Mouse (Mus musculus) adrenal gland, adult 18-20 months (tissue): ENCODE measurements around the gene Fam118b. TPM values are rescaled to one million over a fixed set of nuclear protein-coding genes. Genes with fewer than 3 reads are reported as not detected.
A peak's percentile ranks its signal among the peaks of the same experiment; 100 is the strongest.

Source experiments
- DNase-seq, 2 experiments: peaks; one replicate each; pipeline ENCODE4 v3.0.0; 2021 to 2022; ENCODE audit warnings: low spot score in 2 of 2
- total RNA-seq, 2 experiments: library from RNA; stranded (reverse); gene quantifications; 1 replicate in 1 of 2; 2 replicates in 1 of 2; pipeline ENCODE4 v1.2.3; 2021

Fam118b gene
- total RNA-seq, 2 experiments from 2014 or later: 10.5 to 11.3 TPM

- no peak for DNase-seq
These were observed 541 bp upstream of the Fam118b start for GRCm38 (mm10) chr9:35267976-35268715.

- no peak for DNase-seq
These were observed 3.1 kb downstream of the Fam118b start for GRCm38 (mm10) chr9:35264509-35264908.

- no peak for DNase-seq
These were observed 4.2 kb downstream of the Fam118b start for GRCm38 (mm10) chr9:35263431-35263830.

- DNase-seq: no peak
These were observed 5.2 kb downstream of the Fam118b start for GRCm38 (mm10) chr9:35262418-35262817.

GRCm38 (mm10) chr9:35257365-35257764, 10.2 kb downstream of the Fam118b start:
- no peak for DNase-seq

GRCm38 (mm10) chr9:35249476-35249875, 18.1 kb downstream of the Fam118b start:
- DNase-seq: no peak

- DNase-seq: no peak
These were observed 20.2 kb downstream of the Fam118b start for GRCm38 (mm10) chr9:35247405-35247804.

GRCm38 (mm10) chr9:35239734-35240133, 27.9 kb downstream of the Fam118b start:
- DNase-seq: no peak

- DNase-seq: no peak
These were observed 28.6 kb downstream of the Fam118b start for GRCm38 (mm10) chr9:35238915-35239571.

GRCm38 (mm10) chr9:35238371-35238770, 29.2 kb downstream of the Fam118b start:
- no peak for DNase-seq

- DNase-seq: no peak
These were observed 31.6 kb downstream of the Fam118b start for GRCm38 (mm10) chr9:35235996-35236395.

GRCm38 (mm10) chr9:35228671-35229070, 38.9 kb downstream of the Fam118b start:
- DNase-seq: no peak

GRCm38 (mm10) chr9:35223466-35223865, 44.1 kb downstream of the Fam118b start:
- no peak for DNase-seq

GRCm38 (mm10) chr9:35217963-35218362, 49.6 kb downstream of the Fam118b start:
- no peak for DNase-seq

- no peak for DNase-seq
These were observed 55.8 kb downstream of the Fam118b start for GRCm38 (mm10) chr9:35211573-35212511.

- peak; percentile 96 to 98 for DNase-seq
These were observed 56.8 kb downstream of the Fam118b start, which contains the start of gene Foxred1 for GRCm38 (mm10) chr9:35210542-35211474. Foxred1 (minus strand) TSS chr9:35211055.

- no peak for DNase-seq
These were observed 63.2 kb downstream of the Fam118b start for GRCm38 (mm10) chr9:35204421-35204820.

GRCm38 (mm10) chr9:35203536-35203935, 64.1 kb downstream of the Fam118b start:
- no peak for DNase-seq

- no peak for DNase-seq
These were observed 67.0 kb downstream of the Fam118b start for GRCm38 (mm10) chr9:35200529-35201060.
